Mouse (Mus musculus) colon, adult 2 months (tissue): ENCODE data around the gene Mtif2. TPM values are rescaled to one million over a fixed set of nuclear protein-coding genes. Genes with fewer than 3 reads are reported as not detected.

Experiments
- polyA plus RNA-seq: library from polyadenylated mRNA; depleted of rRNA; stranded (reverse); fragments of >200 nt; gene quantifications from 2 replicates; pipeline ENCODE4 v1.2.3, GENCODE M21; 2012; rRNA removed

The Mtif2 gene
- polyA plus RNA-seq = 4.5 and 7.9 TPM in 2 replicates

DNA sequence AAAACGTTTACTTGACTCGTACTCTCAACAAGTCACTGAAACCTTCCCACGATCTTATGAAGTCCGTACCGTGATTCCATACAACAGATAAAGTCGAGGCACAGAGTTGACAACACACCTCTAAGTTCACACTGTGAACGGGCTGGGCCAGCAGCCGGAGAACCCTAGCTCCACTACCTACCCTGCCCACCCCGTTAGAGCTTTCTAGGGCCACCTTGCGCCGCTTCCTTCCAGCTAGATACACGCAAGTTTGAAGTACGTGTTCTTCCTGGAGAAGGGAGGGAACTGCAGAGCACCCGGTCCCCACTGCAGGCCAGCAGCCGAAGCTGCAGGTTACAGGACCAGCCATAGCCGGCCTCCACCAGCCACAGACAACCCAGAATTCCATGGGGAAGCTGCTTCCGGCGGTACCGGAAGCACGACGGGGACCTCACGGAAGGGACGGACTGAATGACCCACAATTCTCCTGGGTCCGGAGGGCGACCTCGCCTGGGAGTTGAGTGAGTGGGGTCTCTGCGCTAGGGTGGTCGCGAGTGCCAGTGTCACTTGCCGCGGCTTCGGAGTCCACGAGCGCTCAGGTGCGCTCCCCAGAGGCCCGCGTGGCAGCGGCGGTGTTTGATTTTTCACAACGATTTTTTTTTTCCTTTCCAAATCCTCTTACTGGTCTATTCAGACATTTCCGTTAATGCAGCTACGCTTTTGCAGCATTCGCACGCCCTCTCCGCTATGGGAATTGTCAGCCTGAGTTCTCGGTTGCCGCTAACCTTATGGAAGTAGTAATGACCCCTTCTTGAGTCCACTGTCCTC, at the start of gene Mtif2:
Mtif2 (plus strand) TSS at position 421 of the 807 bp plus-strand sequence.

GRCm38 (mm10) chr11:29514682-29515412, 11.4 kb upstream of the Mtif2 start, which contains the start of gene Prorsd1:
Prorsd1 (minus strand) TSS chr11:29515033.

GRCm38 (mm10) chr11:29547752-29548503, 21.7 kb downstream of the Mtif2 start, which contains the start of the genes Clhc1 and Rps27a:
Clhc1 (plus strand) TSS chr11:29547950.
Rps27a (minus strand) TSS chr11:29548109.

Other genes with a start within 250 kb of the Mtif2 start
- 0.19 and 1.4 TPM in 2 replicates for gene Ccdc88a, start 152.8 kb upstream of the Mtif2 start, polyA plus RNA-seq
- 1.4 and 1.7 TPM in 2 replicates for gene Prorsd1, start 11.4 kb upstream of the Mtif2 start, polyA plus RNA-seq
- not detected in 2 replicates for gene Clhc1, start 21.5 kb downstream of the Mtif2 start, polyA plus RNA-seq
- 67.2 and 79.9 TPM in 2 replicates for gene Rps27a, start 21.7 kb downstream of the Mtif2 start, polyA plus RNA-seq
- 84.2 and 97.1 TPM in 2 replicates for gene Rtn4, start 166.5 kb downstream of the Mtif2 start, polyA plus RNA-seq